Mouse (Mus musculus) layer of hippocampus, postnatal 25 days (tissue): ENCODE data around the gene Rnh1. TPM values are rescaled to one million over a fixed set of nuclear protein-coding genes. Genes with fewer than 3 reads are reported as not detected.
A peak's percentile ranks its signal among the peaks of the same experiment; 100 is the strongest.

Experiments used
- DNase-seq, 2 experiments: peaks; one replicate each; pipeline ENCODE4 v3.0.0; 2022; ENCODE audit warnings: mixed read lengths in 2 of 2, low spot score in 1 of 2; ENCODE audit errors: extremely low spot score in 1 of 2
- total RNA-seq, 2 experiments: library from RNA; stranded (reverse); gene quantifications; 2 replicates each; pipeline ENCODE4 v1.2.3; 2021

The Rnh1 gene
- total RNA-seq, result 10 to 100 TPM; 32.5 to 36.5 TPM

GRCm38 (mm10) chr7:141172116-141173006 is at the start of gene Rnh1:
Gene Rnh1, minus strand, starts transcription at chr7:141172857.
- DNase-seq, result peak; percentile 83 to 85

DNA sequence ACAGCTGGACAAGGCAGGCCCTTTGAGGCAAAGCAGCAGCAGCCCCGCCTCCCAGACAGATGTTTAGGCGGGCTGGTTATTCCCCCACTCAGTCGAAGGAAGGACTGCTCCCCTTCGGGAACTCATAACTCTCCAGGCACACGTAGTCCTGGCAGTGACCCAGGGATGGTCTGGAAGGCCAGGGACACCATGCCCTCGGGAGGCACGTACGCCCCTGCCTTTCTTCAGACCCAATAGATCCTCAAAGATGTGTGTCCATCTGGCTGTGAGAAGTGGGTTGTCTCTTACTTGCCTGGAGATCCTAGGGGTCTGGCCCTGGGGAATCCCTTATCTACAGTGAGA is 49.4 kb upstream of the Rnh1 start:
- no peak for DNase-seq

DNA sequence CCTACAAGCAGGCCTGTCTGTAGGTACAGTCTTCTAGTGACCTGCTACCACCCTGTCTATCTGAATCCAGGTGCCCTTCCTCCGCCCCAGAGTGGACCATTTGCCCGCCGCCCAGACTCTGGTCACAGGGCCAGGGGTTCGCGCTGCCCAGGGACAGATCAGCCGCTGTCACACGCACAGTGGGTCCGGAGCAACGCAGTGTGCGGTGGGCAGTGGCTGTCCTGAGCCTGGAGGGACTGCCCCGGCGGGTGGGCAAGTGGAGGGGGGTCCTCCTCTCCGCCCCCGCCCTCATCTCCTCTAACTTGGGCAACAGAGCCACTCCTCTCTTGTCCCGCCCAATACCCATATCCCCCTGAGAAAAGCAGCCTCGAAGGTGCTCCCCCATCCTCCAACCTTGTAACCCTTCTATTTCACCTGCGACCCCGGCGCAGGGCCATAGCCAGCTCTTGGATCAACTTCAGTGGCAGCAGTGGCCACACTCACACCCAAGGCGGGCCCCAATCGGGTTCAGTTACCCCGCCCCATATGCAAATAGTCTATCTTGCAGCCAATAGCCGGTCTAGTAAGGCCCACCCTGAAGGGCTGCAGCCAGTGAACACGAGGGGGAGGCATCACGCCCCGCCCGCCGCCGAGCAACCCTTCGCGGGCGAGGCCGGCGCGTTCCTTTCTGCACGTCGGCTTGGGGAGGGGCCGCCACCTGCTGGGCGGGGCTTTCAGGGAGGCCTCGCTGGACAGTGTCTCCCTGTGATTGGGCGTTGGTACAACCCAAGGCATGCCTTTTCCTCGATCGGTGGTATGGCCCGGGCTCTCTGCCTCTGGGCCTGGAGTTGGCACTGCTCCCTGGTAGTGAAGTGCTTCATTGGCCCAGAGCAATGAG is 48.8 kb upstream of the Rnh1 start:
- DNase-seq, result peak; percentile 68 to 78

DNA sequence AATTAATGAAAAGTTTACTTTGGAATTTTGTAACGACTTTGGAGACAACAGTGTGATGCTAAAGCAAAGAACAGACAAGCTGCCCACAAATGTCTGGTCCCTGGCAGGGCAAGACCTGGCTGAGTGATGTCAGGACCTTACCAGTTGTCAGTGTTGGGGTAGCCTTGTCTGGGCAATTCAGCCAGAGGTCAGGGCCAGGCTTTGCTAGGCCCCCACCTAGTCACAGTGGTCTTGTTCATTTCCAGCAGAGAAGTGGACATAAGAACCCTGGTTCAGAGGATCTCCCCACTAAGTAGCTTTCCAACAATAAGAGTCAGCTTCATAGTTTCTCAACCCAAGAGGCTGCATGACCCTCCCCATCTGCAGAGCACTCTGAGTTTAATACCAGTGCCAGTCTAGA is 47.7 kb upstream of the Rnh1 start:
- DNase-seq, result no peak

DNA sequence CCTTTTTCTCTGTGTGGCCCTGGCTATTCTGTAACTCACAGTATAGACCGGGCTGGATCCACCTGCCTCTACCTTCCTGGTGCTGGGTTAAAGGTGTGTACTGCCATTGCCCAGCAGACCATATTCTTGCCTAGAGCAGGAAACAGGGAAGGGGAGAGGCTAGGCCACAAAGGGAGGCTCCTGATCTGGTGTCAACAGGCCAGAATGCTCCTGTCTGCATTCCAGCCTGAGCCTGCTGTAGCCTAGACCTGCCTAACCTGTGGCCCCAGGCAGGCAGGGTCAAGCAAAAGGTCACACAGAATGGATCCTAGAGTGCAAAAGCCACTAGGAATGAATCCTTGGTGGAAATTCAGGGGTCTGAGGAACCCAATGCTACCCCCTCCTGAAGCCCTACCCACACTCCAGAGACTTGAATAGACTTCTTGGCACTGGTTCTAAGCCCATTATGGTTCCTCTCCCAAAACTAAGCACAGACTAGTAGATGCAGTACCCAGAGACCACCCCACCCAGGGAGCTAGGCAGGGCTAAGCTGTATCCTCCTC is 47.0 kb upstream of the Rnh1 start:
- no peak for DNase-seq

DNA sequence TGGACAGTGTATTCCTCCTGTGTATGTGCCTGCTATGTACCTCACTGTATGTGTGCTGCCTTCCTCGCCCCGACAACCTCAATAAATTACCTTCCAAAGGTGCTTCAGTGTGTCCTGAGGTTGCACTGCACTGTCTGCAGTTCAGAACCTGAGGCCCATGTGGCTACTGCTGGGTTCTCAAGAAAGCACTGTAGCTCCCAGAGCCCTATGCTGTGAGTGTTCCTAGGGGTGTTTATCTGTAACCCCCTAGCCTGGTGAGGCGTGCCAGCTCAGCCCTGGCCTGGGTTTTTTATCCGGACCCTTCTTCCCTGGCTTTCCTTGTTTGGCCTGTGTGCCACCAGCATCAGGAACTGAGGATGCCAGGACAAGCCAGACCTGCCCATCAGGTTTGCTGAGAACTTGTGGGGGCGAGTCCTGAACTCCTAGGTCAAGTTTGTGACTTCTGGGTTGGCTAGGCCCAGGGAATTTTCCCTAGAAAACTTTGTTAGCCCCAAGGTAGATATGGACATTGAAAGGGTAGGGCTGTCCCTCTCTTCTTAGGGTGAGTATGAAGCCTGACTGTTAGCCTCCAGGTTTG is 46.0 kb upstream of the Rnh1 start:
- no peak for DNase-seq

DNA sequence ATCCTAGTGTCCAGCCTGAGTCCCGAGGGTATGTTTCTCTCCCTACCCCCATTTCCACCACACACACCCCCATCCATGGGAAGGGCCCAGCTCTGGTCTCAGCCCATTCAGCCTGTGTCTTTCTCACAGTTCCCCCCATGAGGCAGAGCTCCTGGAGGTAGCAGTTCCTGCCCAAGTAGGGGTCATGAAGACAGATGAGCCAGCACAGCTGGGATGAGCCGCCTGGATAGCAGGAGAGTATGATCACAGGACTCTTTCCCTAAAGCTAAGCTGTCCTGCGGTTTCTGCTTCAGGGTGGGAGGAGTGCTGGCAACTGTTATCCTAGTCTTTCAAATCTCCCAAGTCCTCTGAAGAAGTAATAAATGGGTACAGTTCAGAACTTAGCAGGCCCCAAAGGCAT is 45.5 kb upstream of the Rnh1 start:
- no peak for DNase-seq

GRCm38 (mm10) chr7:141217343-141218013 is 44.8 kb upstream of the Rnh1 start:
- no peak for DNase-seq

GRCm38 (mm10) chr7:141216894-141217293 is 44.2 kb upstream of the Rnh1 start:
- DNase-seq, result no peak

DNA sequence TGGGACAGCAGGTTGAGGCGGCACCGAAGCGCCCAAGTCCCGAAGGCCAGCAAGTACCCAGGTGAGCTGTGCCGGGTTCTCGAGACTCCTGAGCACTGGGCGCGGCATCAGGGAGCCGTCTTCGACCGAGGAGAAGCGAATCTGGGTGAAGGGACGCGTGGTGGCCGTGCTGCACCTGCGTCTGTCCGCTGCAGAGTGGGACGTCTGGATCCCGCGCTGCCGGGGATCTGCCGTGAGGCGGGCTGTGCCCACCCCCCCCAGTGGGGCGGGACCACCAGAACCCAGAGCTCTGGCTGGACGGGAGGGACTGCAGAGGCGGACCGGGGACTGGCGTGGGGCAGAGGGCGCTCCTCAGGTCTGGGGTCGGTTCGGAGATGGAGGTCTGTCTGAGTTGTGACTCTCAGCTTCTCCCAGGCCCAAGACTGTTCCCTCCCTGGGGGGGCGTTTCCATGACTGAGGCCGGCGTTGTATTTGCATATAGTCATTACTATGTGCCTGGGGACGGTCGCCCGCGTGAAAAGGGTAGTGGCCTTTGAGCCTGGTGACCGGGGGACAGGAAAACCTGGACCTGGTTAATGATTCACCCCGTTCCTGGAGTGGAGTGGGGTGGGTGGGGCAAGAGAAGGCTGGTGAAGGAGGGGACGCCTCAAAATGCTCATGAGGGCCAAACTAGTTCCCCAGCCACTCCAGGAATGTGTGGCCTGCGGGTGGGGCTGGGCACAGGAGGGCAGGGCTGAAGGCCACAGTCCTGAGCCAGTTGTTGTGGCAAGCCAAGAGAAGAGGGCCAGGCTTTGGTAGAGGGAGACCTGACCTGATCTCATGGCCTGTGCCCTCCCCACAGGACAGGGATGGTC is 43.5 kb upstream of the Rnh1 start:
- no peak for DNase-seq

DNA sequence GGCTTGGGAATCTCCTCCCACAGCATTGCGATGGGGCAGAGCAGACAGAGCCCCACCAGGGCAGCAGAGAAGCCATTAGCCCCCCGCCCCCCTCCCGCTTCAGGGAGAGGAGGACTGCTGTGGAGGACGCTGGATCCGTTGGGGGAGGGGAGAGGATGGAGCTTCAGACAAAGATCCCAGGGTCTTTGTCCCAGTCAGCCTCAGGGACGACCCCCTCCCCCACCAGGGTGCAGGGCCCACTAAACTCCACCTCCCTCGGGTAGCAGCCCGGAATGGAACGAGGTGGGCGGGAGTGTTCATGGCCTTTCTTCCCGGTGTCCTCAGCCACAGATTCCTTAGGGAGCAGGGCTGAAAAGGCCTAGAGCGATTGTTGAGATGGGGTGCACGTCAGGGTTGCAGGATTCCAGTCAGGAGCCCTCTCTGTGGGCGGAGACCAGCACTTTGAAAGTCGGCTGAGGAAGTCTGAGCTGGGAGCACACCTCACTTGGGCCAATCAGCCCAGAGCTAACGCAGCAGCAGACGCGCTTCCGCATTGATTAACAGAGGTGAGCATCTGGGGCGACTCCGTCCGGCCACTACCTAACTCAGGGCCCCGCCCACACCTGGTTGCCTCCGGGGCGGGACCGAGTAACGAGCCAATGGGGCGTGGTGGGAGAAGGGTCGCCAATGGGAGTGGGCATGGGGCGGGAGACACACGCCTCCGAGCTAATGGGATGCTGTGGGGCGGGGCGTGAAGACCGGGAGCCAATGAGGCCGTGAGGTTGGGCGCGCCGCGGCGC is 42.6 kb upstream of the Rnh1 start, which contains the start of gene Rassf7:
Gene Rassf7 (plus strand): TSS at position 760 of the 779 bp plus-strand sequence.
- DNase-seq, result peak; percentile 54 to 56

GRCm38 (mm10) chr7:141214310-141214709 is 41.7 kb upstream of the Rnh1 start:
- DNase-seq, result no peak

- no peak for DNase-seq
Observed at GRCm38 (mm10) chr7:141213605-141214235, 41.1 kb upstream of the Rnh1 start, which contains the start of gene Lmntd2. Gene Lmntd2, minus strand, starts transcription at chr7:141214080.

DNA sequence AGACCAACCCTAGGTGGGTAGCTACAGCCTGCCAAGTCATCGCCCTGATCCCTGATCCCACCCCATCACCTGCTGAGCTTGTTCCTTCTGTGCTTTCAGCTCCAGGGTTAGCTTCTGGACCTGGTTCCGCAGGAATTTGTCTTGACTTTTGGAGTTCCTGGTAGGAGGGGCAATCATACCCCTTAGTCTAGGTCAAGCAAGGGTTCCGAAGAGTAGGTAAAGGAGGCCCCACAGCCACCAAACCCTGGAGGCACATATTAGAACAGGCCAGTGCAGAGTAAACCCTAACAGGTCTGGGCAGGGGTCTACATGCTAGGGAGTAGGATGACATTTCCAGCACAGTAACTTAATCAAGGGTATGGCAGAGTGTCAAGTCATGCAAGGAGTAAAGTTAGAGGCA is 40.5 kb upstream of the Rnh1 start:
- no peak for DNase-seq

DNA sequence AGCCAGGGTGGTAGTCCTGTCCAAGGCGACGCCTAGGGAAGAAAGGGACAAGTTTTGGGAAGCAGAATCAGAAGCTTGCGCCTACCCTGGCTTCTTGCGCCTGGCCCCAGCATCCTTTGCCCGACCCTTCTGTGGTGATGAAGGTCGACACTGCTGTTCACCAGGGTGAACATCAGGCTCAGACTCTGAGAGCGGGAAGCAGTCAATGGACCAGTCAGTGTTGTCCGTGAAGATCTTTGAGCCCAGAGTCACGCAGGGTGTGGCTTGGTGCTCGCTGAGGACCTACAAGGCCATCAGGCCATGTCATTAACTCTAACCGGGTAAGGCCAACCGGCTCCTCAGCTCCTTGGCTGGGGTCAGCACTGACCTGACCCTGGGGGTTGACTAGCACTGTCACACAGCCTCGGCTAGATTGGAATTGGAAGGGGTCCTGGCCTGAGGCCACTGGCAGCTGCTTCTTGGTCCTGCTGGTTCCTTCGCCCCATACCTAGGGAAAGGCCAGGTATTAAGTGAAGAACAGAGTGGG is 38.0 kb upstream of the Rnh1 start:
- DNase-seq, result no peak

DNA sequence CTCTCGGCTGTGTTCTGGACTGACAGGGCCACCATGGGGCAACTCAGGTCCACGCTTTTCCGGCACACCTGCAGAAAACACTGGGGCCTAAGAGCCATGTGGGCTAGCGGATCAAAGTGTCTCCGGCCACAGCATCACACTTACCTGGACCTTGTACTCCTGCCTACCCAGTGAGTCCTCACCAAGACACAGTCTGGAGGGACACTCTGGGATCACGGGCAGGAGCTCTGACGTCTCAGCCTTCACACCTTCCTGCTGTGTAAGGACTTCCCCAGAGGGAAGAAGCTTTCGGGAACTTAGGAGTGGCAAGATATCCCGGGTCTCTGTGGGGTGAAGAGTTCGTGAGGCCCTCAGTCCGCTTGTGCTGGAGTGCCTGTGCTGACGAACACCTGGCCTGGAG is 37.5 kb upstream of the Rnh1 start:
- DNase-seq, result no peak

- no peak for DNase-seq
Observed at GRCm38 (mm10) chr7:141209526-141209925, 36.9 kb upstream of the Rnh1 start.
